Mouse (Mus musculus): ENCODE data around the gene Il18r1. TPM values are rescaled to one million over a fixed set of nuclear protein-coding genes. Genes with fewer than 3 reads are reported as not detected.

Il18r1 gene
- polyA plus RNA-seq, 1 experiment from 2014 or later, result not detected

DNA sequence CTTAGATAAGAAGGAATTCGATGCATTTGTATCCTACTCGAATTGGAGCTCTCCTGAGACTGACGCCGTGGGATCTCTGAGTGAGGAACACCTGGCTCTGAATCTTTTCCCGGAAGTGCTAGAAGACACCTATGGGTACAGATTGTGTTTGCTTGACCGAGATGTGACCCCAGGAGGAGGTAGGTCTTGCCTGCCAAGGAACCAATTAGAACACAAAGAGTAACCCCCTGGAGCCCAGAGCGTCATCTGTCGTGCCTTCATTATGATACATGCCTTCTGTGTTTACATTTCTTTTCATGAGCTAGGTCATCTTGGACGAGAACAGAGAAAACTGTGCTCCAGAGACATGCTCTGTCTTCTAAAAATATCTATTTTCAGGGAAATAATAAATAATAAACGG is 82.4 kb downstream of the Il18r1 start:
- H3K27ac ChIP-seq, result peak overlapping the region; percentile 47; the same call in 1 of the 2 replicates
- H3K9me3 ChIP-seq, result no peaks in the 10 kb centered on the region

More for the DNA sequence above, 82.4 kb downstream of the Il18r1 start:
- Histone ChIP-seq H3K4me3 (replicated peaks) (no peak overlapping the region), H3K36me3 (no peaks in the 10 kb centered on the region), H3K4me1 (replicated peaks) (peaks cover 13% of the 10 kb centered on the region; the same call in 1 of the 2 replicates), H3K9ac (replicated peaks) (no peak overlapping the region), H3K4me2 (replicated peaks) (no peak overlapping the region), H3K27me3 (no peaks in the 10 kb centered on the region)
- 60% methylated on average over 10 of the region's 10 CpGs for WGBS
- 0 out of 2 replicates have a peak, but pooled peaks have one; percentile 34 for ATAC-seq

Other genes starting within 250 kb of the Il18r1 start
- gene Il1r1, start 240.5 kb upstream of the Il18r1 start, polyA plus RNA-seq (2015; fragmentation: Nextera tagmentation; extraction: Ambion mirVana), result 0.45 and 0.55 TPM in 2 replicates
- gene Il1rl2, start 140.9 kb upstream of the Il18r1 start, polyA plus RNA-seq (2015; fragmentation: Nextera tagmentation; extraction: Ambion mirVana), result 0.89 and 1.0 TPM in 2 replicates
- gene Il1rl1, start 36.0 kb upstream of the Il18r1 start, polyA plus RNA-seq (2015; fragmentation: Nextera tagmentation; extraction: Ambion mirVana), result 0.08 TPM in 1 of 2 replicates, not detected in the other
- 0.13 TPM in 1 of 2 replicates, not detected in the other for gene Il18rap, start 49.8 kb downstream of the Il18r1 start, polyA plus RNA-seq (2015; fragmentation: Nextera tagmentation; extraction: Ambion mirVana)
- gene Slc9a4, start 114.5 kb downstream of the Il18r1 start, polyA plus RNA-seq (2015; fragmentation: Nextera tagmentation; extraction: Ambion mirVana), result not detected in 2 replicates
- gene Slc9a2, start 215.0 kb downstream of the Il18r1 start, polyA plus RNA-seq (2015; fragmentation: Nextera tagmentation; extraction: Ambion mirVana), result 0.08 and 0.09 TPM in 2 replicates